Comparison of ENCODE assay signal across 17 mouse cellular contexts in genomic region chr3:113697471-113697870, GRCm38 (mm10).
"Had no signal": no experiment of that assay in that cellular context is flagged by ENCODE, and none has a peak within 500 bp of the region (broad histone marks: within the 10 kb centered on the region; RNA-seq: fewer than 3 reads in every experiment).

No protein-coding gene starts in this region.

- ATAC-seq: liver, embryonic 12.5 days had no signal

- H3K27me3 ChIP-seq: limb, embryonic 15.5 days; liver, embryonic 12.5 days; neural tube, embryonic 15.5 days; stomach, embryonic 15.5 days had no signal

- H3K4me3 ChIP-seq: limb, embryonic 15.5 days; liver, embryonic 12.5 days; midbrain, embryonic 10.5 days; myocyte; neural tube, embryonic 15.5 days; stomach, embryonic 15.5 days had no signal

- H3K27ac ChIP-seq: limb, embryonic 15.5 days; liver, embryonic 12.5 days; midbrain, embryonic 10.5 days; neural tube, embryonic 15.5 days; stomach, embryonic 15.5 days had no signal

- H3K9ac ChIP-seq: limb, embryonic 15.5 days; liver, embryonic 12.5 days; lung, embryonic 14.5 days; neural tube, embryonic 15.5 days; stomach, embryonic 15.5 days had no signal

- H3K36me3 ChIP-seq: limb, embryonic 15.5 days; liver, embryonic 12.5 days; midbrain, embryonic 10.5 days; neural tube, embryonic 15.5 days; stomach, embryonic 15.5 days had no signal

- H3K4me1 ChIP-seq: limb, embryonic 15.5 days; liver, embryonic 12.5 days; midbrain, embryonic 10.5 days; neural tube, embryonic 15.5 days; stomach, embryonic 15.5 days had no signal

- H3K4me2 ChIP-seq: limb, embryonic 15.5 days; liver, embryonic 12.5 days; lung, embryonic 14.5 days; neural tube, embryonic 15.5 days; stomach, embryonic 15.5 days had no signal

- DNase-seq: kidney, adult 8-10 months; kidney, postnatal 36 days; layer of hippocampus, adult 9-11 months; layer of hippocampus, postnatal 36 days; lung, embryonic 14.5 days; lung, postnatal 10 days; lung, postnatal 4 days; midbrain, embryonic 14.5 days; right cerebral cortex, postnatal 14 days; thymus, adult 2 months; thymus, postnatal 25 days had no signal

- H3K9me3 ChIP-seq: limb, embryonic 15.5 days; liver, embryonic 12.5 days; midbrain, embryonic 10.5 days; neural tube, embryonic 15.5 days; stomach, embryonic 15.5 days had no signal
